Mouse (Mus musculus) E14TG2a.4 (cell line): ENCODE results near the gene Mvp.

Experiments used
- CTCF ChIP-seq: conservative IDR thresholded peaks from 2 replicates; pipeline ENCODE4 v1.5.1; 2014; ENCODE audit warnings: low read length
- NANOG ChIP-seq: IDR thresholded peaks from 2 replicates; pipeline ENCODE4 v1.6.1; 2014; ENCODE audit warnings: borderline replicate concordance, low read length, mixed read lengths
- POU5F1 ChIP-seq: IDR thresholded peaks from 2 replicates; pipeline ENCODE4 v1.6.1; 2014; ENCODE audit warnings: low read length, borderline replicate concordance

DNA sequence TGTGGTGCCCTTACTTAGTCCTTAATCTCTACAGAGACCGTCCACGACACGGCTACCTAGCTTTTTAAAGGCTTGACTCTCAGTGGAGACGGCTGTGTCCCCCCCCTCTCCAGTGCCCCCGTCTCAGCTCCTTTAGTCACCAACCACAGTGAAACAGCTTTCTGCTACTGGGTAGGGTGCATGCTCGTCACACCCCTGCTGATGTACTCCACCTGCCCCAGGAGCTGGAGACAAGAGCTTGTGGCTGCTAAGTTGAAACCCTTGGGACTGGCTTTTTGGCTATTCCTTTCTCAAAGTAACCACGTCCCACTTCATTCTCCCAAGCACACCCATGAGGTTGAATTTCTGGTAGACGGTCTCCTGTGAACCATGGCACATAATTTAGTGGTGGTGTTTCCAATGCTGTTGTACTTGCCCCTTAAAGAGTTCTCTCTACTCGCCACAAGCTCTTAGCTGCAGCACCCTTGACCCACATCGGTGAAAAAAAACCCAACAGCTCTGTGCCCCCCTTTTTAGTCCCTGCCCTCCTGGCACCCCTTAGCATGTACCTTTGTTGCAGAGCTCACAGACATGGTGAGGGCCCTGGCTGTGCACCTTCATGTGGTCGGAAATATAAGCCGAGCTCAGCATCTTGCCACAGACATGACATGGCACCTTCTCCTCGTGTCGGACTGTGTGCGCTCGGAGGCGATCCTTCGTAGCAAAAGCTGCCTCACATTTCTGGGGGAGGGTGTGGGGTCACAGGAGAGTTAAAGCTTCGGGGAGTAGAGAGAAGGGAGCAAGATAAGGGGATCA, 9.7 kb upstream of the Mvp start:
- no peak for TF ChIP-seq CTCF
- no peak for TF ChIP-seq NANOG
- no peak for TF ChIP-seq POU5F1
